Mouse (Mus musculus) forebrain, postnatal 0 days (tissue): ENCODE measurements around the gene Sacs. TPM values are rescaled to one million over a fixed set of nuclear protein-coding genes. Genes with fewer than 3 reads are reported as not detected.
"Not testable (repeated sequence)": the region's sequence is repeated elsewhere in the genome, so short reads cannot be mapped to it uniquely, and the experiment has no call there.

Experiments
- ATAC-seq: fragments of 200-750 bp; cut with Nextera tagmentation; 2 replicates; pipeline ENCODE4 v1.8.0; 2017; ENCODE audit warnings: mild to moderate bottlenecking, moderate library complexity
- DNase-seq: peaks from one replicate; pipeline ENCODE4 v3.0.0-alpha.2; 2015
- H3K27ac ChIP-seq: fragments of 300-500 bp; sonication (generic); 2 replicates; pipeline ENCODE4 v1.5.1; 2014; ENCODE audit warnings: low read depth, mild to moderate bottlenecking, antibody characterized with exemption, low read length, moderate library complexity, mixed read lengths
- H3K27me3 ChIP-seq: fragments of 300-500 bp; sonication (generic); 2 replicates; pipeline ENCODE4 v1.6.1; 2014; ENCODE audit warnings: mild to moderate bottlenecking, low read length, mixed read lengths; ENCODE audit not compliant: insufficient read depth
- H3K36me3 ChIP-seq: fragments of 300-500 bp; sonication (generic); 2 replicates; pipeline ENCODE4 v1.6.1; 2014; ENCODE audit warnings: mild to moderate bottlenecking, moderate library complexity; ENCODE audit not compliant: insufficient read depth
- H3K4me1 ChIP-seq: fragments of 300-500 bp; sonication (generic); 2 replicates; pipeline ENCODE4 v1.6.1; 2014; ENCODE audit warnings: antibody characterized with exemption; ENCODE audit not compliant: insufficient read depth
- H3K4me2 ChIP-seq: fragments of 300-500 bp; sonication (generic); 2 replicates; pipeline ENCODE4 v1.6.1; 2014; ENCODE audit warnings: low read depth, mild to moderate bottlenecking, moderate library complexity
- H3K4me3 ChIP-seq: fragments of 300-500 bp; sonication (generic); 2 replicates; pipeline ENCODE4 v1.5.1; 2014; ENCODE audit warnings: low read depth, low read length, mixed read lengths
- H3K9ac ChIP-seq: fragments of 300-500 bp; sonication (generic); 2 replicates; pipeline ENCODE4 v1.6.1; 2014; ENCODE audit warnings: mild to moderate bottlenecking
- H3K9me3 ChIP-seq: fragments of 300-500 bp; sonication (generic); 2 replicates; pipeline ENCODE4 v1.6.1; 2016; ENCODE audit warnings: low read length
- CTCF ChIP-seq: sonication (generic); IDR thresholded peaks from 2 replicates; pipeline ENCODE4 v1.5.1; 2016; ENCODE audit warnings: antibody characterized with exemption, control low read depth, low read depth
- WGBS: fragments of 180-500 bp; shearing (Covaris S2); extraction: QIAGEN DNeasy Blood & Tissue Kit; methylation state at CpG from one replicate; pipeline ENCODE4 v1.1.7; 2014; 5-methylcytosine and 5-hydroxymethylcytosine counted together
- polyA plus RNA-seq: library from polyadenylated mRNA; unstranded; fragments of >200 nt; fragmentation: Nextera tagmentation; extraction: Ambion mirVana; gene quantifications from 2 replicates; pipeline ENCODE4 v1.2.1, GENCODE M21; 2015
- total RNA-seq: library from RNA; depleted of rRNA; stranded (reverse); fragments of >200 nt; gene quantifications from 2 replicates; pipeline ENCODE4 v1.2.3, GENCODE M21; 2014

Gene Sacs
- total and polyA plus RNA-seq, 2 experiments from 2014 or later: 5.3 to 38.3 TPM

GRCm38 (mm10) chr14:61112404-61112803 is 25.9 kb upstream of the Sacs start:
- no peaks in the 10 kb centered on the region for H3K9me3 ChIP-seq
- peak overlapping the region; percentile 8; the same call in 1 of the 2 replicates for H3K4me2 ChIP-seq
- TF ChIP-seq CTCF: peak; percentile 93
- no peak overlapping the region for H3K4me3 ChIP-seq
- peak; percentile 90 for DNase-seq
- ATAC-seq: peak; percentile 85
- H3K27me3 ChIP-seq: no peaks in the 10 kb centered on the region
- H3K27ac ChIP-seq: no peak overlapping the region
- no peaks in the 10 kb centered on the region for H3K36me3 ChIP-seq
- no peak overlapping the region for H3K9ac ChIP-seq
- H3K4me1 ChIP-seq: no peaks in the 10 kb centered on the region
- WGBS: 4% methylated on average over 11 of the region's 11 CpGs

DNA sequence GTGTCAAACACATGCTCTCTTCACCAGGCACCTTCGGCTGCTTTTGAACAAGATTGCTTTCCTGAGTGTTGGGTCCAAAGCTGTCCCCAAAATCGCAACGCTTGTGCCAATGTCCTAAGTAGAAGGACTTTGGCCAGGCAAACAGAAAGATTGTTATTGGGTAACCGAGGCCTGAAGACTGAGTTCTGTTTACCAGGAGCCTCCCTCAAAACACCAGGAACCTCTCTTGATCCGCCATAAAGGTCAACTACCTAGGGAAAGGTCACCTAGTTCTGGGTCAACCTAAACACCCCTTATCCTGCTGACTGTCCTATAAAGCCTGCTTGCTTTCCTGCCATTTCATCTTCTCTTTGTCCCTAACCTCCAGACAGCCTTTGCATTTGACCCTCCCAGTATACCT is 13.5 kb upstream of the Sacs start:
- Histone ChIP-seq H3K27me3 (no peaks in the 10 kb centered on the region), H3K4me3 (no peak overlapping the region), H3K9me3 (no peaks in the 10 kb centered on the region), H3K4me1 (no peaks in the 10 kb centered on the region), H3K9ac (no peak overlapping the region), H3K4me2 (no peak overlapping the region), H3K27ac (no peak overlapping the region), H3K36me3 (no peaks in the 10 kb centered on the region)
- no peak for TF ChIP-seq CTCF
- DNase-seq (no peak), ATAC-seq (no peak)
- WGBS: 97% methylated on average over 5 of the region's 5 CpGs

DNA sequence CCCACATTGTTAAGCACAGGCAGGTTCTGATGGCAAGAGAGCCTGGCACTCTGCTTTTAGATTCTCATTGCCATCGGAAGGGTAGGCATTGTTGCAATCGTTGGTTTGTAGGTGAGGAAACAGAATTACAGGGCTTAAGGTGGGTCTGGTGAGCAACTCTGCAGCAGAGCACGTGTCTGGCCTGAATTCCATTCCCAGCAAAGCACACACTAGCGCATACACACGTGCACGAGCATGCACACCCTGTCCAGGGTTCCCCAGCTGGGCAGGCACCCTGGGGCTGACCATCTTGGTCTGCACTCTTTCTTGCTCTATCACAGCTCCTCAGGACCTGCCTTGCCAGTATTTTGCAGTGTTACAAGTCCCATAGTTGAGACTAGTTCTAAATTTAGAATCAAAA is 13.1 kb upstream of the Sacs start:
- WGBS: 82% methylated on average over 6 of the region's 6 CpGs
- Histone ChIP-seq H3K27me3 (no peaks in the 10 kb centered on the region), H3K4me1 (no peaks in the 10 kb centered on the region), H3K9me3 (no peaks in the 10 kb centered on the region), H3K36me3 (no peaks in the 10 kb centered on the region), H3K27ac (no peak overlapping the region), H3K9ac (no peak overlapping the region), H3K4me3 (no peak overlapping the region), H3K4me2 (no peak overlapping the region)
- DNase-seq: no peak
- ATAC-seq: no peak
- no peak for TF ChIP-seq CTCF

GRCm38 (mm10) chr14:61127365-61127764 is 10.9 kb upstream of the Sacs start:
- H3K27ac ChIP-seq, ATAC-seq, H3K4me1 ChIP-seq, DNase-seq, H3K27me3 ChIP-seq, H3K9me3 ChIP-seq, H3K9ac ChIP-seq, H3K4me2 ChIP-seq, H3K4me3 ChIP-seq, H3K36me3 ChIP-seq: not testable (repeated sequence)
- 89% methylated on average over 6 of the region's 6 CpGs for WGBS

GRCm38 (mm10) chr14:61128961-61129507 is 9.2 kb upstream of the Sacs start:
- ATAC-seq (no peak), DNase-seq (no peak)
- TF ChIP-seq CTCF: no peak
- Histone ChIP-seq H3K27ac (no peak overlapping the region), H3K9me3 (no peaks in the 10 kb centered on the region), H3K4me2 (no peak overlapping the region), H3K4me1 (no peaks in the 10 kb centered on the region), H3K36me3 (no peaks in the 10 kb centered on the region), H3K4me3 (no peak overlapping the region), H3K9ac (no peak overlapping the region), H3K27me3 (no peaks in the 10 kb centered on the region)
- 80% methylated on average over 7 of the region's 7 CpGs for WGBS

DNA sequence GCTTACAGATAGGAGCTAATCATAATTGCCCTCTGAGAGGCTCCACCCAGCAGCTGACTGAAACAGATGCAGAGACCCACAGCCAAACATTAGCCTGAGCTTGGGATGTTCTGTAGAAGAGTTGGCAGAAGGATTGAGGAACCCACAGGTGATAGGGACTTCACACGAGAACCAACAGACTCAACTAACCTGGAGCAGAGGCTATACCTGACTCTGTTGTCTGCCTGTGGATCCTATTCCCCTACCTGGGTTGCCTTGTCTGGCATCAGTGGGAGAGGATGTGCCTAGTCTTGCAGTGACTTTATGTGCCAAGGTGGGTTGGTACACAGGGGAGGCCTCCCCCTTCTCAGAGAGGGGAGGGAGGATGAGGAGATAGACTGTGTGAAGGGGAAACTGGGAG is 5.7 kb upstream of the Sacs start:
- WGBS: 83% methylated on average over 1 of the region's 1 CpGs

GRCm38 (mm10) chr14:61134381-61135030 is 3.8 kb upstream of the Sacs start:
- Histone ChIP-seq H3K27me3 (no peaks in the 10 kb centered on the region), H3K9ac (no peak overlapping the region), H3K9me3 (no peaks in the 10 kb centered on the region), H3K4me2 (no peak overlapping the region), H3K4me1 (no peaks in the 10 kb centered on the region; the same call in 1 of the 2 replicates), H3K36me3 (no peaks in the 10 kb centered on the region), H3K4me3 (no peak overlapping the region), H3K27ac (no peak overlapping the region)
- DNase-seq (no peak), ATAC-seq (no peak)
- 31% methylated on average over 5 of the region's 5 CpGs for WGBS
- TF ChIP-seq CTCF: no peak

More for the DNA sequence above, 5.7 kb upstream of the Sacs start:
- H3K4me3 ChIP-seq: no peak overlapping the region
- no peaks in the 10 kb centered on the region for H3K27me3 ChIP-seq
- H3K9me3 ChIP-seq: no peaks in the 10 kb centered on the region
- no peaks in the 10 kb centered on the region for H3K36me3 ChIP-seq
- H3K27ac ChIP-seq: no peak overlapping the region
- no peak overlapping the region for H3K9ac ChIP-seq
- DNase-seq (no peak), ATAC-seq (no peak)
- H3K4me2 ChIP-seq: no peak overlapping the region
- H3K4me1 ChIP-seq: no peaks in the 10 kb centered on the region
- TF ChIP-seq CTCF: no peak
